Mouse (Mus musculus) cerebellum, postnatal 4 days (tissue): ENCODE measurements at regions not wholly inside any gene's neighbourhood (a gene's known extent, or its start where the extent isn't known, plus 50 kb on each side); places are given as distances from the start of the nearest gene placed in this dataset.

Experiments
- DNase-seq, 2 experiments: peaks; one replicate each; pipeline ENCODE4 v3.0.0; 2022; ENCODE audit warnings: low spot score in 2 of 2, mixed read lengths in 1 of 2

DNA sequence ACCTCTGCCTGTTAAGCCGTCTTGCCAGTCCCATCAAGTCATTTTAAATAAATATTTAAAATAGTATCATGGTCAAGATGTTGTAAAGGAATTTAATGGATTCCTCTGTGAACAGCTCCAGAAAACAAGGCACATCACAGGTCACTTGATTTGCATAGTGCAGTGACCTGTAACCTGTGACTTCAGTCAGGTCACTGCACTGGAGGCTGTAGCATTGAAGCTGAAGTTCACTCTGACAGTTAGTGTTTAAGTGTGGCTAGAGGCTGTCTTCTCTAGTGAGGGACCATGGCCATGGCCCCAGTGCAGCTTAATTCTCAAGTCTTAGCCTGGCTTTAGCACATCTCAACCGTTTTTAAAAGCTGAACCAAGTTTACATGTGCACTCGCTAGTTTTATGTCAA is 68.1 kb upstream of the Ercc4 start:
- DNase-seq, result no peak

DNA sequence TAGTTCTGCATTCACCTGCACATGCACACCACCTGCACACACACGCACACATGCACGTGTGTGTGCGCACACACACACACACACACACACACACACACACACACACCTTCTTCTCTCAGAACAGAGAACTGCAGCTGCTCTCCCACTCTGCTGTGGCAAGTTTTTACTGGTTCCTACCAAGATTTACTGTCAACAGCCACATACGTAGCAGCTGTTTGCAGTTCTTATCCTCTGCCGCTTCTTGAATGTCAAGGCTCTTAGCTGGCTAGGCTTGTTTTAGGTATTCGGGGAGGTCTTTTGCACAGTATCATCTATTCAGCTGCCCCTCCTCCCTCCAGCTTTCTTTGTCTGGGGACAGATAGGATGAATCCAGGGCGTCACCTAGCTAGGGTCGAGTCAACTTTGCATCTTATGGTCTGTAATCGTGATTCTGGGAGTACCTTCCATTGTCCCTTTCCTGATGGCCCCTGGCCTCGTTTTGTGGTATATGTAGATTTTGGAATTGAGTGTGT is 64.3 kb upstream of the Ercc4 start:
- DNase-seq, result no peak

DNA sequence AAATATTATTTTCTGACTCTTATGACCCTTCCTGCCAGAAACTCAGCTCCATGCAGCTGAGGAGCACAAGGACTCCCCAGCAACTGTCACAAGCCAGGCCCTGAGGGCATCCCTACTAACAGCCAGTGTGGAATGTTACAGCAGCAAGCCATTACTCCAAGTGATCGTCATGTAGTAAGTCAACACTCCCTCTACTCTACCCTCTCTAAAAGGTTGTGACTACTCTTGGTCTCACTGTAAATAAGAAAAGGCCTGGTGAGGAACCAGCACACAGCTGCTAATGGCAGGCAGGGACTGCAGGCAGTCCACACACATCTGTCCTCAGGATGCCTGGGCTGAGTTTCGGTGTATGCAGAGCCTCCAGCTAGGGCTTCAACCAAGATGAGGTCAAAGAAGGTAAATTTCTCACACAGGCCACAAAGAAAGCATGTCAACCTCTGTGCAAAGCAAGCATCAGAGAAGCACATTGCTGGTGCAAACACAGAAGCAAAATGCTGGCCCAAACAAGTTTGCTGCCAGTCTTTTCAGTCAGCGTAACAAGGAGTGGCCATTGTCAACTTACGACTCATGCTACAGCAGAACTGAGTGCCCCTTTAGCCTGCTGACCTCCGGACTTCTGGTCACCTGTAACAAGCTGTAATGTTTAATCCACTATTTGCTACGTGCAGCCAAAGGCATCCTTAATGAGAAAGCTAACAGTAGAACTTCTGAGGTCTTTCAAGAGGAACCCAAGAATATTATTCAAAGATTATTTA is 62.9 kb upstream of the Ercc4 start:
- DNase-seq, result no peak

DNA sequence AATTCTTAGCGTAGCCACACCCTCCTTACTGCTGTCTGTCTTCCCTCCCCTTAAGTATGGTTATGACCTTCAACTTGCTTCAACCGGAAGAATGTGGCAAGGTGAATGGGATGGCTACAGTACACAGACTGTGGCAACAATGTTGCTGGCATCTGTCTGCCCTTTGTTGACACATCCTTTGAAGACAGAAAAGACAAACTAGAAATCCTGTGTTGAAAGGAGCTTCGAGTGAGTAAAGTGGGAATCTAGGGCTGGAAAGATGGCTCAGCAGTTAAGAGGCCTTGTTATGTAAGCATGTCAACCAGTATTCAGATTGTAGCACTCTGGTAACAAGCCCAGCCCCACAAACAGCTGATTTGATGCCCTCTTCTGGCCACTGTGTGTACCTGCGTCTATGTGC is 60.2 kb upstream of the Ercc4 start:
- DNase-seq, result no peak

DNA sequence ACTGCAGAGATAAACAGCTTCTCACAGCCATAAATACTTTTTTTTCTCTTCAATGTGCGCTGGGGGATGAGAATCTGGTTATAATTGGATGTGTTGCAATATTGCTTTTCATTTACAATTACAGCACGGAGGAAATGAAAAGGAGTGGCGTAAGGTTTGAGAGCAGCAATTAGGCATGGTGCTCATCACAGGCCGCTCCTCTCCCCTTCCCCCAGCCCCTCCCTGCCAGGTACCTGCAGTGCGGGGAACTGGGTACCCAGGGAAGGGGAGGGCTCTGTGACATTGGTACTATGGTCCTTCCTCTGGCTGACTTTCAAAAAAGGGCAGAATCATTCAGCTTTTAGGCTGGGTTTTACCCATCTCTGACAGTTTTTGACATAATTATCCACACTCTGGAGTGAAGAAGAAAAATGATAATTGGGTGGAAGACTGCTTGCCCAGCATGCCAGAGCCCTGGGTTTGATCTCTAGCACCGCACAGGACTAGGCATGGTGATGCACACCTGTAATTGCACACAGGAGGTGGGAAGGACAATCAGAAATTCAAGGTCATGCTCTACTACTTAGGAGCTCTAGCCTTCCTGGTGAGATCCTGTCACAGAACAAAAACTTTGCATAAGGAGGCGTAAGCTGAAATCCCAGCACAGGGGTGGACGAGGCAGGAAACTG is 59.1 kb upstream of the Ercc4 start:
- no peak for DNase-seq

DNA sequence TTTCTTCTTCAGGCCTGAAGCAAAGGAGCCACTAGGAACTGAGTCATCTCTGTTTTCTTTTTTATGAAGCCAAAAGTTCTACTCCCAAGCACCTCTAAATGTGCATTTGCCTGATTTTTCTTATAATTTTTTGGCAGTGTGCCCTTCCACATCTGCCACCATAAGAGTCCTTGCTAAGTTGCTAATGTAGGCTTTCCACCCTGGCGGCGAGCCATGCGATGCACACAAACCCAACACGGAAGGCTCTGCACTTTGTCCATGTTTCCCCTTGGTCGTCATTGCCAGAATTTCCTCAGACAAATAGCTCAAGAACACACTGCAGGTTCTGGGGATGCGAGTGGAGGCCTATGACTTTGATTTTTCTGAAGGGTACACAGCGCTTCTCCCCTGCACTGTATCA is 54.5 kb upstream of the Ercc4 start:
- no peak for DNase-seq
